Mouse (Mus musculus) limb, embryonic 13.5 days (tissue): ENCODE results near the gene Skap1. TPM values are rescaled to one million over a fixed set of nuclear protein-coding genes. Genes with fewer than 3 reads are reported as not detected.

ENCODE experiments used
- ATAC-seq: fragments of 200-750 bp; cut with Nextera tagmentation; 2 replicates; pipeline ENCODE4 v1.8.0; 2017; ENCODE audit warnings: low read depth, moderate number of reproducible peaks, moderate TSS enrichment; ENCODE audit not compliant: low FRiP score
- H3K27ac ChIP-seq: fragments of 300-500 bp; sonication (generic); 2 replicates; pipeline ENCODE4 v1.5.1; 2015; ENCODE audit warnings: inconsistent platforms, mild to moderate bottlenecking, moderate library complexity
- H3K27me3 ChIP-seq: fragments of 300-500 bp; sonication (generic); 2 replicates; pipeline ENCODE4 v1.6.1; 2015; ENCODE audit warnings: mild to moderate bottlenecking, inconsistent platforms
- H3K36me3 ChIP-seq: fragments of 300-500 bp; sonication (generic); 2 replicates; pipeline ENCODE4 v1.6.1; 2015; ENCODE audit warnings: inconsistent platforms, mild to moderate bottlenecking, moderate library complexity
- H3K4me1 ChIP-seq: fragments of 300-500 bp; sonication (generic); 2 replicates; pipeline ENCODE4 v1.6.1; 2015; ENCODE audit warnings: inconsistent platforms
- H3K4me2 ChIP-seq: fragments of 300-500 bp; sonication (generic); replicated peaks from 2 replicates; pipeline ENCODE4 v1.6.1; 2015; ENCODE audit warnings: inconsistent platforms, mild to moderate bottlenecking, moderate library complexity
- H3K4me3 ChIP-seq: fragments of 300-500 bp; sonication (generic); 2 replicates; pipeline ENCODE4 v1.5.1; 2015; ENCODE audit warnings: moderate library complexity, mild to moderate bottlenecking, inconsistent platforms
- H3K9ac ChIP-seq: fragments of 300-500 bp; sonication (generic); 2 replicates; pipeline ENCODE4 v1.6.1; 2015; ENCODE audit warnings: mild to moderate bottlenecking, inconsistent platforms
- H3K9me3 ChIP-seq: fragments of 300-500 bp; sonication (generic); 2 replicates; pipeline ENCODE4 v1.6.1; 2016; ENCODE audit warnings: inconsistent platforms
- WGBS: fragments of 180-500 bp; shearing (Covaris S2); methylation state at CpG from one replicate; pipeline ENCODE4 v1.1.7; 2015; 5-methylcytosine and 5-hydroxymethylcytosine counted together
- polyA plus RNA-seq: library from polyadenylated mRNA; unstranded; fragments of >200 nt; fragmentation: Nextera tagmentation; extraction: Ambion mirVana; gene quantifications from 2 replicates; pipeline ENCODE4 v1.2.1, GENCODE M21; 2015

Skap1 gene
- polyA plus RNA-seq, 1 experiment from 2014 or later, result 0.61 TPM

DNA sequence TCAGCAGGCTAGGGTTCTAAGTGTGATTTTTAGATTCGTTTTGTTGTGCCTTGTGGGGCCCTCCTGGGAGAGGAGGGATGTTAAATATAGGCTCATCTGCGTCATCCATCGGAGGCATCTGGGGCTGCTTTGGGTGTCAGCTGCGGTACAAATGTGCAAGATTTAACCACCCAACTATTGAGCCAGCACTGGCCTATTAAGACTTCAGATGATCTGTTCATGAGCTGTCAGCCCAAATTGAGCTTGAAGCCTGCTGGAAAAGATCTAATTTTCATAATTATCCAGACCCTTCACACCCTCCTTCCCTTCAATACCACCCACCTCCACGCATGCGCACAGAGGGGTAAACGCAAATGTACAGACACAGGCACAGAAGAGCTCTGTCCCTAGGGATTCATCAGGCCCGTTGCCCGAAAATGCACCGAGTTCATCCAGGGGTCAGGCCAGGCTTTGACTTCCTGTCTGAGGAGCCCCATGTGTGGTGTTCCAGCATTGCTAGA lies 181.2 kb downstream of the Skap1 start:
- peaks cover 19% of the 10 kb centered on the region for H3K4me1 ChIP-seq
- ATAC-seq, result no peak
- peaks cover 50% of the 10 kb centered on the region for H3K27me3 ChIP-seq
- no peak overlapping the region for H3K4me3 ChIP-seq
- no peaks in the 10 kb centered on the region for H3K9me3 ChIP-seq
- peak overlapping the region; percentile 28; the same call in 1 of the 2 replicates for H3K27ac ChIP-seq
- H3K36me3 ChIP-seq, result no peaks in the 10 kb centered on the region
- H3K4me2 ChIP-seq, result no peak overlapping the region
- H3K9ac ChIP-seq, result no peak overlapping the region
- 34% methylated on average over 10 of the region's 10 CpGs for WGBS

DNA sequence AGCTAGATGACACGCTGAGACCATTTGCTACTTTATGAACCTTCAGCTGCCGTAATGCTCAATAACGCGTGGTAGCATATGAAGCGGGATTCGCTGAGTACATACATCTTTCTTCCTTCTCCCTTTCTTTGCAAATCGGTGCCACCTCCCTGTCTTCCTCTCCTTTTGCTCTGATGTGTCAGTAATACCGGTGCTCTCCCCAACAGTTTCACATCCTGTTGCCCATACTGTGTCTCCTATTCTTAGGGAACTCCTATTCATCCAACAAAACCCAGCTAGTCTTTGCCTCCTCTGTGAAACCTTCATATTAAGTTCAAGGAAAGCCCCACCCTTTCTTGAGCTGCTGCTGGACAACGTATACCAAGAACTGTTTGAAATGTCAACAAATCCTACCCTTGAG lies 187.5 kb downstream of the Skap1 start:
- Histone ChIP-seq H3K9ac (no peak overlapping the region), H3K4me1 (no peaks in the 10 kb centered on the region), H3K9me3 (no peaks in the 10 kb centered on the region), H3K4me2 (no peak overlapping the region), H3K4me3 (no peak overlapping the region), H3K27ac (no peak overlapping the region), H3K36me3 (no peaks in the 10 kb centered on the region), H3K27me3 (peaks cover 36% of the 10 kb centered on the region)
- no peak for ATAC-seq
- WGBS, result 86% methylated on average over 9 of the region's 9 CpGs

DNA sequence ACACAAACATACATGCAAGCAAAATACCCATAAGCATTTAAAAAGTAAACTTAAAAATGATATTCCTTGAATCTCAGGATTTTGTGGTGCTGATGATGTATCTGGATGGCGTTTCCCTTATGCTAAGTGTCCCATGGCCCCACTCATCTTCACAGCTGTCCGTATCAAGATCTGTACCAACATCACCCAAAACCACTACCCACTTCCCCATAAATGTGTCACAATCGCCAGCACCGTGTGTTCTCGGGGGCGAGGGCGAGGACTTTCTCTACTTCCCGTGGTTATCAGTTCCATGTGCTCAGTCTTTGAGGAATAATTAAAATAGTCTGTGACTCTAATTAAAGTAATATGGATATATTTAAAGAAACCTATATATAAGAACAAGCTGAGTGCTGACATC lies 189.5 kb downstream of the Skap1 start:
- no peak overlapping the region for H3K27ac ChIP-seq
- 20% methylated on average over 8 of the region's 8 CpGs for WGBS

DNA sequence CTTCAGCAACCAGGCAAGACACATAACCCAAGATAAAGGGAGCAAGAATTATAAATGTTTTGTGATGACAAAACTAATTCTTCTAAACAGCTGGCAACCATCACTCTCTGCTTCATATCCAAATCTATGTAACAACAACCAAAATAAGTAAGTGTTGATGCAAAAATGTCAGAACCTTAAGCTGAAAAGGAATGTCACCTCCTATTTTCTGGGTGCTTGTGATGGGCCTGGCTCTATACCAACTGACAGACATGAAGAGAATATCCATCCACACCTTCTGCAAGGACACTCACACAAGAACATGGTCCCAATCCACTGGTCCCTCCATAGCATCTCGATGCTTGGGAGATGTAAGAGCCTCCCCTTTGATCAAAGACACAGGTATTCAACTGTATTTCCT lies 194.0 kb downstream of the Skap1 start:
- Histone ChIP-seq H3K27ac (no peak overlapping the region), H3K4me2 (no peak overlapping the region), H3K4me3 (no peak overlapping the region), H3K36me3 (no peaks in the 10 kb centered on the region), H3K9ac (no peak overlapping the region), H3K27me3 (peaks cover 44% of the 10 kb centered on the region), H3K9me3 (no peaks in the 10 kb centered on the region), H3K4me1 (no peaks in the 10 kb centered on the region)
- WGBS, result 82% methylated on average over 1 of the region's 1 CpGs
- no peak for ATAC-seq

More for the DNA sequence above, 189.5 kb downstream of the Skap1 start:
- H3K4me3 ChIP-seq, result no peak overlapping the region
- no peaks in the 10 kb centered on the region for H3K36me3 ChIP-seq
- peaks cover 26% of the 10 kb centered on the region for H3K27me3 ChIP-seq
- no peak for ATAC-seq
- no peak overlapping the region for H3K4me2 ChIP-seq
- H3K9me3 ChIP-seq, result no peaks in the 10 kb centered on the region
- H3K4me1 ChIP-seq, result no peaks in the 10 kb centered on the region
- no peak overlapping the region for H3K9ac ChIP-seq

DNA sequence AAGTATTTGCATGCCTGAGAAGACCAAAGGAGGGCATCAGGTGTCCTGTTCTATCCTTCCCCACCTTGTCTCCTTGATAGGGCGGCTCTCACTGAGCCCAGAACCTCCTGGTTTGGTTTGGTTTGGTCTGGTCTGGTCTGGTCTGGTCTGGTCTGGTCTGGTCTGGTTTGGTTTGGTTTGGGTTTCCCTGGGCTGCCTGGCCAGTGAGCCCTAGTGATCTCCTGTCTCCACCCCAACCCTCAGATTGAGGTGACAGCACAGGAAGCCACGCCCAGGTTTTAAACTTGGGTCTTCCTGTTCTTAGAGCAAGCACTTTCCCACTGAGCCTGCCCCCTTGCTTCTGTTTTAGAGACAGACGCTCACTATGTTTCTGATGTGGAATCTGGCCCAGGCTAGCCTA lies 202.5 kb downstream of the Skap1 start:
- no peaks in the 10 kb centered on the region for H3K36me3 ChIP-seq
- 72% methylated on average over 3 of the region's 3 CpGs for WGBS
- no peak overlapping the region for H3K4me3 ChIP-seq
- no peak overlapping the region for H3K9ac ChIP-seq
- no peak for ATAC-seq
- no peaks in the 10 kb centered on the region for H3K9me3 ChIP-seq
- H3K27ac ChIP-seq, result no peak overlapping the region
- H3K27me3 ChIP-seq, result peaks cover 35% of the 10 kb centered on the region
- H3K4me2 ChIP-seq, result no peak overlapping the region
- H3K4me1 ChIP-seq, result no peaks in the 10 kb centered on the region

DNA sequence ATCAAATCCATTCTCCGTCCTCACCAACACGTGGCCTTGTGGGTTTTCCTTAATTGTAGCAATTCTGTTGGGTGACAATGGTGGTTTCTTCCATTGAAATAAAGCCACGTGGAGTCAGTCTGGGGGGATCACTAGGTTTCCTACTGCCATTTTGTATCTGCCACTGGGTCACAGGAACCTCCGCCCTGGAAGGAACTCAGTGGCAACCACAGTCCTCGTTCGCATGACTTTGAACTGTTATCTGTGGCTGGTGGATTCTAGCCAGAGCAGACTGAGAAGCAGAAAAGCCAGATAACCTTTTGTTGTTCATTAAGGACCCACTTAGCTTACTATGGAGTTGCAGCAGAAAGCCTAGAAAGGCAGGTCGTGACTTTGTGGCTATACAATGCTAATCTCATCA lies 204.0 kb downstream of the Skap1 start:
- no peak overlapping the region for H3K4me3 ChIP-seq
- H3K9me3 ChIP-seq, result no peaks in the 10 kb centered on the region
- H3K36me3 ChIP-seq, result no peaks in the 10 kb centered on the region
- no peak for ATAC-seq
- WGBS, result 70% methylated on average over 7 of the region's 7 CpGs
- no peak overlapping the region for H3K9ac ChIP-seq
- no peak overlapping the region for H3K27ac ChIP-seq
- H3K4me1 ChIP-seq, result no peaks in the 10 kb centered on the region
- H3K27me3 ChIP-seq, result peaks cover 31% of the 10 kb centered on the region
- H3K4me2 ChIP-seq, result no peak overlapping the region

DNA sequence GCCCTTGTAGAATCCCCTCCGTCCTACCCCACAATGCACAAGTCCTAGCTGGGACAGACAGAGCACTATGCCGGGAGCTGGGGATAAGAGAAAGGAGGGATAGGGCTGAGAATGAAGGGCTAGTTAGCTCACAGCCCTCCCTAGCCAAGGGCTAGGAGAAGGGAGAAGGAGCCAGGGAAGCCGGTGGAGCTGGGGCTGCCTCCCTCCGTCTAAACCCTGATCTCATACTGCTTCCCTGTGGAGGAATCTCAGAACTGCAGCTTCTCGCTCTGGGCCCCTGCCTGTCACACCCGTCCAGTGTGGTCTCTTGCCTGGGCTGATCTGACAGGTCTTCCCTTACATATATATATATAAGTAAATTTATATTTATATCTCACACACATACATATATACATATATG lies 209.4 kb downstream of the Skap1 start:
- Histone ChIP-seq H3K9ac (no peak overlapping the region), H3K4me2 (peak overlapping the region; percentile 50), H3K4me3 (no peak overlapping the region), H3K9me3 (no peaks in the 10 kb centered on the region), H3K27ac (no peak overlapping the region), H3K36me3 (no peaks in the 10 kb centered on the region), H3K27me3 (peaks cover 66% of the 10 kb centered on the region), H3K4me1 (peaks cover 8% of the 10 kb centered on the region; the same call in 1 of the 2 replicates)
- no peak for ATAC-seq
- 3% methylated on average over 6 of the region's 6 CpGs for WGBS

DNA sequence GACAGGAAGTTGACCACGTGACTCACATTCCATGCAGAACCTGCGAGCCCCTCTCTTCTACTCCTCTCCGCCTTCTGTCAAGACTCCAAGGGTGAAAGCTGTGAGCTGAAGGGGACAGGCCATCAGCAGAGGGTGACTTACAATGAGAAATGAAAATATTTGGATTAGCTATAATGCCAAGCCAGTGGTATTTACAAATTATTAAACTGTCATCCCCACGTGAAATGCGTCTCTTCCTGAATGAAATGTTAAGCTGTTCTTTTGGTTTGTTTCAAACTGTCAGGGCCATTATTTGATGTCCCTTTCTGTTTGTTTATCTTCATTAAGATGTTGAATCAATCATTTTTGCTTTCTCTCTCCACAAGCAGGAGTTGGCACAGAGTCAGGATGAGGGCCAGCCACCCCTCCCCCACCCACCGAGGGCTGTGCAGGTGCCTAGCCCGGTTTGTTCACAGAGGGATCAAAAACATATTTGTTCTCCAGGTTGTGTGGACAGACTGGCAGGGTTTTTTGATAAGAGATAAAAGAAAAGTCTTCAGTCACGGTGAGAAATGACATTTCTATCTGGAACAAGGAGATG lies 210.5 kb downstream of the Skap1 start:
- H3K27ac ChIP-seq, result no peak overlapping the region
- H3K4me1 ChIP-seq, result peaks cover 8% of the 10 kb centered on the region; the same call in 1 of the 2 replicates
- ATAC-seq, result no peak
- no peaks in the 10 kb centered on the region for H3K9me3 ChIP-seq
- no peaks in the 10 kb centered on the region for H3K36me3 ChIP-seq
- WGBS, result 44% methylated on average over 8 of the region's 8 CpGs
- peaks cover 67% of the 10 kb centered on the region for H3K27me3 ChIP-seq
- no peak overlapping the region for H3K4me3 ChIP-seq
- H3K9ac ChIP-seq, result no peak overlapping the region
- H3K4me2 ChIP-seq, result no peak overlapping the region

DNA sequence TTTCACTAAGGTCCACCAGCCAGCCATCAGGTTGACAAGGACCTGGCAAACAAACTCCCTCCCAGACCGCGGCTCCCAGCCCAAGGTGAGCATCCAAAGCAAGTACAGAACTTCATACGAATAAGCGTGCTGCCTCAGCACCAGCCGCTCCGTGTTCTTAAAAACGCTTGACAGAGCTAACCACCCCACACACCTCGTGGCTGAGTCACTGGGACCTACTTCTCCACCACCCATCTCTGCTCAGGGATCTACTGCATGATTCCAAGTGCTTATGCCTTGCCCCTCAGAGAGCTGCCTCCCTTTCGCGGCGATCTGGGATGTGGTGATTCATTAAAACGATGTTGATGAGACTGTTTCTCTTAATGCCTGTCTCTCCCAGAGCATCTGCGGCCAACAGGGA lies 213.6 kb downstream of the Skap1 start:
- WGBS, result 84% methylated on average over 13 of the region's 13 CpGs
- Histone ChIP-seq H3K4me1 (peaks cover 13% of the 10 kb centered on the region; the same call in 1 of the 2 replicates), H3K9me3 (no peaks in the 10 kb centered on the region), H3K4me3 (no peak overlapping the region), H3K27me3 (peaks cover 69% of the 10 kb centered on the region), H3K4me2 (no peak overlapping the region), H3K27ac (no peak overlapping the region), H3K36me3 (no peaks in the 10 kb centered on the region), H3K9ac (no peak overlapping the region)
- ATAC-seq, result no peak

DNA sequence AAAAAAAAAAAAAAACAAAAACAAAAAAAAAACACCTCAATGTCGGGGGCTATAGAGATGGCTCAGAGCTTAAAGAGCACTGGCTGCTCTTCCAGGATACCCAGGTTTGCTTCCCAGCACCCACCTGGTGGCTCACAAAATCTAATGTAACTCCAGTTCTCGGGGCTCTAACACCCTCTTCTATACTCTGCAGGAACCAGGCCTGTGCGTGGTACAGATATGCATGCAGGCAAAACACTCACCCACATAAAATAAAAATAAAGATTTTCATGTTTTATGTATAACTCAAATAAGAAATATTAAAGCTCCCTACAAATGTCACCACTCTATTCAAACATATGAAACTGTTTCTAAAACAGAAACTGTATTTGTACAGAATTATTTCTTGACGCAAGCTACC lies 214.6 kb downstream of the Skap1 start:
- Histone ChIP-seq H3K27ac (no peak overlapping the region), H3K27me3 (peaks cover 64% of the 10 kb centered on the region), H3K4me2 (no peak overlapping the region), H3K36me3 (no peaks in the 10 kb centered on the region), H3K4me3 (no peak overlapping the region), H3K4me1 (peaks cover 13% of the 10 kb centered on the region; the same call in 1 of the 2 replicates), H3K9me3 (no peaks in the 10 kb centered on the region), H3K9ac (no peak overlapping the region)
- no peak for ATAC-seq
- WGBS, result 79% methylated on average over 4 of the region's 4 CpGs

DNA sequence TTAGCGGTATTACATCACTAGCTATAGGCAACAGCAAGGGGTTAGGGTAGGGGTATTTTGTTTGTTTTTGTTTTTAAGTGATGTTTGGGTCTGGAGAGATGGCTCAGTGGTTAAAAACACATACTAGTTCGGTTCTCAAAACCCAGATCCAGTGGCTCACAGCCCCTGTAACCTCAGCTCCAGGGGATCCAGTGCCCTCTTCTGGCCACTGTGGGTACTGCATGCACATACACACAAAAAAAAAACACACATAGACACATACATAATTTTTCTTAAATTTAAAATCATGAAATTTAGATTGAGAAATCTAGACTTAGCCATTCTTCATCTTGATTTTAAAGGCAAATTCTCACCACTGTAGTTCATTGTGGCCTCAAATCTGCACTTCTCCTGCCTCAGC lies 221.0 kb downstream of the Skap1 start:
- Histone ChIP-seq H3K27me3 (peaks cover 17% of the 10 kb centered on the region), H3K36me3 (no peaks in the 10 kb centered on the region), H3K4me3 (no peak overlapping the region), H3K27ac (no peak overlapping the region), H3K9ac (no peak overlapping the region), H3K4me2 (no peak overlapping the region), H3K4me1 (0 out of 2 replicates have a peak, but pooled peaks cover 5% of the 10 kb centered on the region), H3K9me3 (no peaks in the 10 kb centered on the region)
- ATAC-seq, result no peak
- 91% methylated on average over 2 of the region's 2 CpGs for WGBS

DNA sequence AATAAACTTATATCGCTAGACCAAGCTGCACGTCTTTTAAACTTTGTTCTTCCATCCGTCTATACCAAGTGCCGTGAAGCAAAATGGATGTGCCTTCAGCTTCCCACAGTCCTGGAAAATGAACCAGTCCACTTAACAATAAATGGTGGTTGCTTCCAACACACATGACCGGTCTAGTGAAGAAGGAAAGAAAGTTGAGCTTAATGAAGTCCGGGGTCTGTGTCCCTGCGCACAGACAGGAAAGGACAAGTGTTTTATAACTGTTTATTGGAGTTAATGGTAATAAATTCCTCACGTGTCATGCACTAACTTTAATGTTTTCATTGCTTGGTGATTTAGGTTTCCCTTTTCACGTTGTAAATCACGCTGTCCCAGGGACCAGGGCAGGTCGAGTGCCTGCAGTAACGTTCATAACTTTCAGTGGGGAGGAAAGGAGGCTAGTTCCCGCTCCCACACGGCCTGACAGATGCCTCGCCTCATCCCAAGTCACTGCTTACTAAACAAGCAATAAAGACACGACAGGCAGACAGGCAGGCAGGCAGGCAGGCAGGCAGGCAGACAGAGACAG lies 222.4 kb downstream of the Skap1 start:
- H3K4me2 ChIP-seq, result no peak overlapping the region
- no peaks in the 10 kb centered on the region for H3K36me3 ChIP-seq
- 0 out of 2 replicates have a peak, but pooled peaks cover under 1% of the 10 kb centered on the region for H3K4me1 ChIP-seq
- ATAC-seq, result no peak
- H3K9me3 ChIP-seq, result no peaks in the 10 kb centered on the region
- peaks cover 16% of the 10 kb centered on the region for H3K27me3 ChIP-seq
- H3K9ac ChIP-seq, result no peak overlapping the region
- H3K4me3 ChIP-seq, result no peak overlapping the region
- no peak overlapping the region for H3K27ac ChIP-seq
- 26% methylated on average over 16 of the region's 16 CpGs for WGBS

DNA sequence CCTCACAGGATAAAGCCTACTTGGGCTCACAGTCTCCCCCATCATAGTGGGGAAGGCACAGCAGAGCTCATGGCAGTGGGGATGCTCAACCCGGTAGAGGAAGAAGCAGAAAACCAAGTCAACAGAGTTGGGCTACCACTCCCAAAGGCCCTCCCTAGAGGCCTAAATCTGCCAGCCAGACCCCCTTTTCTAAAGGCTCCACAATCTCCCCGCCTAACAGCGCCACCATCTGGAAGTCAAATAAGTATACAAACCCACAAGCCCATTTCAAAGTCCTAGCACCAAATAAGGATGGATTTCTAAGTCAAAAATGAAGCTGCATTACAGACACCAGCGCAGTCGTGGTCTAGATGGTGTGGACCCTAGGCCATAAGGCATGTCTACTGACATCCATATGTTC lies 227.9 kb downstream of the Skap1 start:
- H3K4me3 ChIP-seq, result no peak overlapping the region
- H3K4me2 ChIP-seq, result no peak overlapping the region
- WGBS, result 81% methylated on average over 5 of the region's 5 CpGs
- peaks cover 10% of the 10 kb centered on the region; the same call in 1 of the 2 replicates for H3K27me3 ChIP-seq
- H3K9ac ChIP-seq, result no peak overlapping the region
- H3K27ac ChIP-seq, result no peak overlapping the region
- no peaks in the 10 kb centered on the region for H3K36me3 ChIP-seq
- ATAC-seq, result no peak
- H3K9me3 ChIP-seq, result no peaks in the 10 kb centered on the region
- H3K4me1 ChIP-seq, result no peaks in the 10 kb centered on the region
